Mouse (Mus musculus): ENCODE data around the gene Rnf167. TPM values are rescaled to one million over a fixed set of nuclear protein-coding genes. Genes with fewer than 3 reads are reported as not detected.

Rnf167 gene
- total RNA-seq, 2 experiments from 2014 or later: 52.1 to 52.3 TPM

Other genes starting within 250 kb of the Rnf167 start
- 10 to 100 TPM; 52.1 to 55.9 TPM for gene Pelp1, start 237.2 kb upstream of the Rnf167 start, total RNA-seq (2021)
- gene Arrb2, start 214.6 kb upstream of the Rnf167 start, total RNA-seq (2021): 10 to 100 TPM; 76.6 to 81.3 TPM
- 10 to 100 TPM; 25.7 to 28.0 TPM for gene Med11, start 195.3 kb upstream of the Rnf167 start, total RNA-seq (2021)
- gene Zmynd15, start 187.8 kb upstream of the Rnf167 start, total RNA-seq (2021): 1 to 10 TPM; 1.2 to 3.7 TPM
- under 1 TPM; 0.68 to 0.91 TPM for gene Cxcl16, start 187.3 kb upstream of the Rnf167 start, total RNA-seq (2021)
- 1 to 10 TPM in 1 of 2 experiments, not detected in 1; 1.2 TPM for gene Tm4sf5, start 142.0 kb upstream of the Rnf167 start, total RNA-seq (2021)
- under 1 TPM in 1 of 2 experiments, not detected in 1; 0.62 TPM for gene Vmo1, start 132.6 kb upstream of the Rnf167 start, total RNA-seq (2021)
- gene Gltpd2, start 128.0 kb upstream of the Rnf167 start, total RNA-seq (2021): not detected
- 100 to 1,000 TPM; 269 to 276 TPM for gene Psmb6, start 121.9 kb upstream of the Rnf167 start, total RNA-seq (2021)
- not detected for gene Gm40193, start 114.3 kb upstream of the Rnf167 start, total RNA-seq (2021)
- gene Pld2, start 107.2 kb upstream of the Rnf167 start, total RNA-seq (2021): 10 to 100 TPM; 32.1 to 34.2 TPM
- 100 to 1,000 TPM; 115 to 139 TPM for gene Mink1, start 84.4 kb upstream of the Rnf167 start, total RNA-seq (2021)
- gene 4930544D05Rik, start 31.4 kb upstream of the Rnf167 start, total RNA-seq (2021): not detected
- gene Chrne, start 28.0 kb upstream of the Rnf167 start, total RNA-seq (2021): not detected
- gene Gp1ba, start 8.1 kb upstream of the Rnf167 start, total RNA-seq (2021): under 1 TPM in 1 of 2 experiments, not detected in 1; 0.18 TPM
- gene Slc25a11, start 244 bp downstream of the Rnf167 start, total RNA-seq (2021): 10 to 100 TPM; 88.6 to 92.5 TPM
- 100 to 1,000 TPM; 319 to 321 TPM for gene Pfn1, start 7.4 kb downstream of the Rnf167 start, total RNA-seq (2021)
- 1 to 10 TPM; 8.1 to 9.3 TPM for gene Eno3, start 10.0 kb downstream of the Rnf167 start, total RNA-seq (2021)
- 10 to 100 TPM; 50.6 to 56.8 TPM for gene Spag7, start 22.2 kb downstream of the Rnf167 start, total RNA-seq (2021)
- gene Camta2, start 40.9 kb downstream of the Rnf167 start, total RNA-seq (2021): 10 to 100 TPM; 65.7 to 69.5 TPM
- gene Inca1, start 52.9 kb downstream of the Rnf167 start, total RNA-seq (2021): under 1 TPM; 0.30 to 0.77 TPM
- gene Kif1c, start 53.3 kb downstream of the Rnf167 start, total RNA-seq (2021): 10 to 100 TPM; 35.1 to 35.5 TPM
- 10 to 100 TPM; 15.3 to 17.4 TPM for gene Zfp3, start 117.0 kb downstream of the Rnf167 start, total RNA-seq (2021)
- not detected for gene Scimp, start 165.4 kb downstream of the Rnf167 start, total RNA-seq (2021)
- gene Rabep1, start 197.5 kb downstream of the Rnf167 start, total RNA-seq (2021): 100 to 1,000 TPM; 126 TPM